Mouse (Mus musculus) frontal cortex, adult (tissue): Measurements from ENCODE around the gene Wdr63.

Experiments used
- ATAC-seq: cut with Nextera tagmentation; 2 replicates; pipeline ENCODE4 v1.9.2; 2017; ENCODE audit warnings: mild to moderate bottlenecking, moderate library complexity, mixed read lengths; ENCODE audit not compliant: low TSS enrichment

Gene Wdr63

GRCm38 (mm10) chr3:146122125-146122420, 14.1 kb upstream of the Wdr63 start:
- no peak for ATAC-seq

DNA sequence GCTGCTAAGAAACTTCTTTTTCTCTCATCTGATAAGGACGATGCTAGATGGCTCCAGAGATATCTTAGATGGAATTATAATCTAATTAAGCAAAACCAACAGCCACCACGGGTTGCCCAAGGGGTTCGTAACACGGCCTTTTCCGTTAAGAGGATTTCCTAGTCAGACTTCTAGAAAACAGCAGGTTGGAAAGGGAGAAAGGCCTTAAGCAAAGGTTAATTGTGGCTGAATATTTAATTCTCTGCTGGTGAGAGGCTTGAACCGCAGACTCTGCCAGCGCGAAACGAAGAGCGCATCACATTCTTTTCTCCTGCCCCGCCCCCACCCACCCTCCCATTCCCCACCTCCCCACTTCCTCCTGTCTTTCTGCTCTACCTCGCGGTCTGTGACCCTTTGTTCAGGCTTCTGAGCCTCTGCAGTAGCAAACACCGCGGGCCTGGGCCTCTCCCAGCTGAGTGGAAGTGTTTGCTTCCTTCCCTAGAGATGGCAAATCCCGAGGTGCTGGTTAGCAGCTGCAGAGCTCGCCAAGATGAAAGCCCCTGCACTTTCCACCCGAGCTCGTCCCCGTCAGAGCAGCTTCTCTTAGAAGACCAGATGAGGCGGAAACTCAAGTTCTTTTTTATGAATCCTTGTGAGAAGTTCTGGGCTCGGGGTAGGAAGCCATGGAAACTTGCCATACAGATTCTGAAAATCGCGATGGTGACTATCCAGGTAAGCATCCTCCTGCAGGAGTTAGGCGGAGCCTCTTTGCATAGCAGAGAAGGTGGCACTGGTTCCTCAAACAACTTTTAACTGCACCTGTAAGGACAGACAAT, 13.6 kb upstream of the Wdr63 start:
- no peak for ATAC-seq

GRCm38 (mm10) chr3:146117997-146118457, 10.1 kb upstream of the Wdr63 start:
- ATAC-seq: no peak

- ATAC-seq: no peak
These were observed 9.5 kb upstream of the Wdr63 start, which contains the start of gene Mcoln3 for GRCm38 (mm10) chr3:146117258-146117996. TSS of gene Mcoln3 (plus strand) at chr3:146117450.

DNA sequence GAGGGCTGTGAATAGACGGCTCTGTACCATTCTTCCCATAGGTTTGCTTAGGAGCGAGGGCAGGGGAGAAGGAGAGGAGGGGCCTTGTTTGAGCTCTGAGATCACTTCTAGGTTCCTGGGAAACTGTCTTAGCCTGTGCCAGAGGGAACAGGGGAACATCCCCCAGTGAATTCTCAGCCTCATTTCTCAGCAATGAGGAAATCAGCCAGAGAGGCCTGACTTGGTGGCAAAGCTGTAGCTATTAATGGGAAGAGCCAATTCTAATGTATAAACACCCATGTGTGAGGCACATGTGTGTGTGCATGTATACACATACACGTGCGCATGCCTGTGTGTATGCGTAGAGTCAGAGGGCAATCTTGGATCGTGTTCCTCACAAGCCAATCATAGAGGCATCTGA, 3.0 kb upstream of the Wdr63 start:
- ATAC-seq: no peak

DNA sequence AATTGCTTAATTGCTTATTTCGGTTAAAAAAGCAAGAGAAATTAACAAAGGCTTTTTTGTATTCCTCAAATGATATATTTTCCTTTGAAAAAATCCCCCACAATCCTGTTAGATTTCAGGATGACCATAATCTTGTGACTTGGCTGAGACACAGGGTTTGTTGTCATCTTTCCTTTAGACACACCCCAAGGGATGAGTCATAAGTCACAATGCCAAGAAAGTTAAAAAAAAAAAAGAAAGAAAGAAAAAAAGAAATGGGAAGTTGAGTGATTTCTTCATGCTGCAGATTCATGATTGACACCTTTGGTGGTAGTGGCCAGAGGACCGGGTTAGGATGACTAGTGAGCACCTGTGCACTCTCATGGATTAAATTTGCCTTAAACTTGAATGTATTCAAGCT, 2.4 kb upstream of the Wdr63 start:
- no peak for ATAC-seq

- no peak for ATAC-seq
These were observed 1.0 kb upstream of the Wdr63 start for GRCm38 (mm10) chr3:146108945-146109344.

GRCm38 (mm10) chr3:146107116-146107849, 647 bp downstream of the Wdr63 start:
- ATAC-seq: peak; percentile 33

DNA sequence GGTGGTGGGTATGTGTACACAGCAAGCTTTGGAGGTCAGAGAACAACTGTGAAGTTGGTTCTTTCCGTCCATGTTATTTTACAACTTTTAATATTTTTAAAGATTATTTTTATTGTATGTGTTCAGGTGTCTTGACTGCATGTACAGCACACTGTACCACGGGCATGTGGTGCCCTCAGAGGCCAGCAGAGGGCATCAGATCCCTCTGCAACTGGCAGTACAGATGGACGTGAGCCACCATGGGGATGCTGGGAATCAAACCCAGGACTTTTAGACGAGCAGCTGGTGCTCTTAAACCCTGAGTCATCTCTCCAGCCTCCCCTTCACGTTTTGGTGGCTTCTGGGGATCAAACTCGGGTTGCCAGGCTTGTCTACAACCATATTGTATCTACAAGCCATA, 5.9 kb downstream of the Wdr63 start:
- ATAC-seq: no peak

GRCm38 (mm10) chr3:146099925-146100324, 8.0 kb downstream of the Wdr63 start:
- ATAC-seq: no peak

- no peak for ATAC-seq
These were observed 10.1 kb downstream of the Wdr63 start for GRCm38 (mm10) chr3:146097861-146098260.

- ATAC-seq: no peak
These were observed 10.9 kb downstream of the Wdr63 start for GRCm38 (mm10) chr3:146096986-146097385.

- no peak for ATAC-seq
These were observed 12.9 kb downstream of the Wdr63 start for GRCm38 (mm10) chr3:146095066-146095465.

DNA sequence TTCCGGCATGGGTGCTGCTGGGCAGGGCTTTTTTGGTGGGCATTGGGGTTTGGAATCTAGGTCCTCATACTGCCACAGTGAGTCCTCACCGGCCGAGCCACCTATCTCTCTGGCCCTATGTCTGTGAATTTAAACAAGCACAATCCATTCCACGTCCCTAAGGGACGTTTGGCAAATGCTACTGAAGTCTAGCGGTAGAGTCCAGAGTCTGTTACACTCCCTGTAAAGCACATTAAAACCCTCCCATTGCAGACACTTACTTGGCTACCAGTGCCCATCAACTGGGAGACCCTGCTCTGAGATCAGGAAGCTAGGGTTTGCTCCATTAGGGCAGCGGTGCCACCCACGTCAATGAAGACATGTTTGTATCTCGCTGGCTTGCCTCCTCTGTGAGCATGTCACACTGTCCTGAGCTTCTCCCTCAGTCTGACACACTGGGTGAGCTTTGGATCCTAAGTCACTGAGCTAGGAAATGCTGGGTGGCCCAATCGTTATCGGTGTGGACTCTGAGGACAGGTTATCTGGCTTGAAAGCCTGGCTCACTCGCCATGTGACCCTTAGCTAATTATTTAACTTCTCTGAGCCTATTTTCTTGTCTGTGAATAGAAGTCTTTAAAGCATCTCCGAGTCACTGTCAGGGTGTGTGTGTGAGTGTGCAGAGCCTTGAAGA, 16.8 kb downstream of the Wdr63 start:
- no peak for ATAC-seq

GRCm38 (mm10) chr3:146080241-146080640, 27.7 kb downstream of the Wdr63 start:
- ATAC-seq: no peak

DNA sequence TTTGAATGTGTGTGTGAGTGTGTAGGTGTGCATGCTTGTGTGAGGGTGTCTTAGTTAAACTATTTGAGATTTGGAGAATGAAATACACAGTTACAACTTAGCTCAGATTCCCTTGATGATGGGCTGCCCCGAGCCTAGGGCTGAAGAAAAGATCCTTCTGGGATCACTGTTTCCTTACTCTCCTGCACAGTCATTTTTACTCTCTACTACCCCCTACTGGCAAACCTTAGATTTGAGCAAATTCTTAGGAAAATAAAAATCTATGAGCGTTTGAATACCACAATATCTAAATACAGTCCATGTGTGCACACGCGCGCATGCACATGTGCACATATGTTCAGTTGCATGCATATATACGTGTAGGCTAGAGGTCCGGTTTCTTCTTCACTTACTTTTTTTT, 35.1 kb downstream of the Wdr63 start:
- ATAC-seq: peak; percentile 72

DNA sequence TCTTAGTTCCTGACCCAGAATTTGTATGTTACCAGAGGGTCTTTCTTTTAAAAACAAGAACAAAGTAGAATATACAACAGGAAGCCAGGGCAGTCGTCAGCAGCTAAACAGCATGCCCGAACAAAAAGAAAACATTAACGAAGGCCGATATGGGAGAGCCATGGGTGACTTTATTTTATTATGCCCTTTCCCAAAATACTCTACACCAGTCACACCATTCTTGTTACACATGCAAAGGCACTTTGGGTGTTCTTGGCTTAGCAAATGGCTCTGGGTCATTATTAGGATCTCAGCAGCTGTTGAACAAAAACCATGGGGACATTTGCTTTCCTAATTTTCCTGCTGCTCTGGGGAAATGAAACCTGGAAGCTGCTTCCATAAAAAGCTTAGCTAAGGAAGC, 38.7 kb downstream of the Wdr63 start:
- ATAC-seq: no peak

DNA sequence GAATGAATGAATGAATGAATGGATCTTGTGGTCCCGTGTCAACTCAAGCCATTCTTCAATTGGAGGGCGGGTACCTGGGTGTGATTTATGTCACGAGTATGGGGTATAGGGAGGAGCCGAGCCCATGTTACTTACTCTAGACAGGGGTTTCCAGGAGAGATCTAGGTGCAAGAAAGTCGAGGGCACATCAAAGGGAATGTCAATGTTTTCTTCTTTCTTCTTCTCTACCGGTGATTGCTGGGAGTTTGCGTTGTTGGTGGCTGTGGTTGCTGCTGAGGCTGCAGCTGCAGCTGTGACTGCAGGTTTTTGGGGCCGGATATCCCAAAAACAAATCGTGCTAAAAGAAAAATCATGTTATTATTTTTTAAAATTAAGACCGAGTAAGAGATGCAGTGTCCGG, 44.8 kb downstream of the Wdr63 start:
- ATAC-seq: no peak

GRCm38 (mm10) chr3:146059356-146059926, 48.5 kb downstream of the Wdr63 start:
- ATAC-seq: peak; percentile 52

GRCm38 (mm10) chr3:146058263-146058662, 49.7 kb downstream of the Wdr63 start:
- ATAC-seq: peak; percentile 69; the same call in 1 of the 2 replicates

DNA sequence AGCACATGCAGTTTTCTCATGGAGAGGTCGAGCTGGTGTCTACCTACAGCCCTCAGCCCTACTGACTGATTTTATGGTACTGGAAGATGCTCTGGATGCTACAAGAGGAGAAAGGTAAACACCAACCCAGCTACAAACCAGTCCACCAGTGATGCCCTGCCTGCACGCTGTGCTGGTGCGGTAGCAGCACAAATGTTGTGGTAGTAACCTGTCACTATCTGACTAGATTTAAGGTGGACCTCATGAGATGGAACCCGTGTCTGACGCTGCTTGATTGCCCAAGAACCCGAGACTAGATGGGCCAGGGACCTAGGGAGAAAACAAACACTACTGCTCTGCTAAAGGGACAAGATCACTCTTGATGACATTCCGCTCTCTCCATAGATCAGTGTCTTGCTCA, 50.8 kb downstream of the Wdr63 start:
- no peak for ATAC-seq

- no peak for ATAC-seq
These were observed 54.1 kb downstream of the Wdr63 start for GRCm38 (mm10) chr3:146053873-146054272.
